Mouse (Mus musculus): ENCODE measurements around the gene Fkbp14. TPM values are rescaled to one million over a fixed set of nuclear protein-coding genes. Genes with fewer than 3 reads are reported as not detected.
A peak's percentile ranks its signal among the peaks of the same experiment; 100 is the strongest.

The Fkbp14 gene
- total RNA-seq, 2 experiments from 2014 or later = 22.2 to 23.4 TPM

- DNase-seq (ENCODE audit: low spot score in 2 of 2) = no peak
Observed at GRCm38 (mm10) chr6:54590691-54591090, 6.4 kb downstream of the Fkbp14 start.

DNA sequence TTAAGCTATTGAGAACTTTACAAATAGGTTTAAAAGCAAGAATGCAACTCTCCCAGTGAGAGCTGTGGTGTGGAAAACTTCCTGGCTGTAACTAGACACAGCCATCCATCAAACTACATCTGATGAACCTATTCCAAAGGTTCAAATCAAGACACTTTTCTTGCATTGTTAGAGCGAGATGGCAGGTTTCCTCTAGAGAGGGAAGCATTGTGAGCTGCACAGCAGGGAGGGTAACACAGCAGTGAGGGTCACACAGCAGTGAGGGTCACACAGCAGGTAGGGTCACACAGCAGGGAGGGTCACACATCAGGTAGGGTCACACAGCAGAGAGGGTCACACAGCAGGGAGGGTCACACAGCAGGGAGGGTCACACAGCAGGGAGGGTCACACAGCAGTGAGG is 8.9 kb downstream of the Fkbp14 start:
- no peak for DNase-seq (ENCODE audit: low spot score in 2 of 2)

GRCm38 (mm10) chr6:54587683-54588082 is 9.4 kb downstream of the Fkbp14 start:
- no peak for DNase-seq (ENCODE audit: low spot score in 2 of 2)

DNA sequence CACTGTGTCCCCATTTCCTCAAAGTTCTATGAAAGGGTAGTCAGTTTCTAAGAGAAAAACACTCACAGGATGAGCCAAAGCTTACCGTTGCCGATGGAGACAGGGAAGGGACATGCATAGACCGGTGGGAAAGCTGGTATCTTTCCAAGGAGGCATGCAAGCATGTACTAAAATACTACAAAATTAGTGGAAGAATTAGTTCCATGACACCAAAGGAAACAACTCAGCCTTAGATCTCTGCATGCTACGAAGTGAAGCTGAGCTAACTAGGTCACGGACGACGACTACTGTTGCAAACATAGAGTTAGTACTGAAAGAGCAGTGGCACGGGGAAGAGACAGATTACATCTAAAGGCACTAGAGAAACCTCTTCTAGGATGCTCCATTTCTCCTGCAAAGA is 10.2 kb downstream of the Fkbp14 start:
- no peak for DNase-seq (ENCODE audit: low spot score in 2 of 2)

GRCm38 (mm10) chr6:54586175-54586574 is 10.9 kb downstream of the Fkbp14 start:
- peak in 1 of 2 experiments; percentile 48 for DNase-seq (ENCODE audit: low spot score in 2 of 2)

DNA sequence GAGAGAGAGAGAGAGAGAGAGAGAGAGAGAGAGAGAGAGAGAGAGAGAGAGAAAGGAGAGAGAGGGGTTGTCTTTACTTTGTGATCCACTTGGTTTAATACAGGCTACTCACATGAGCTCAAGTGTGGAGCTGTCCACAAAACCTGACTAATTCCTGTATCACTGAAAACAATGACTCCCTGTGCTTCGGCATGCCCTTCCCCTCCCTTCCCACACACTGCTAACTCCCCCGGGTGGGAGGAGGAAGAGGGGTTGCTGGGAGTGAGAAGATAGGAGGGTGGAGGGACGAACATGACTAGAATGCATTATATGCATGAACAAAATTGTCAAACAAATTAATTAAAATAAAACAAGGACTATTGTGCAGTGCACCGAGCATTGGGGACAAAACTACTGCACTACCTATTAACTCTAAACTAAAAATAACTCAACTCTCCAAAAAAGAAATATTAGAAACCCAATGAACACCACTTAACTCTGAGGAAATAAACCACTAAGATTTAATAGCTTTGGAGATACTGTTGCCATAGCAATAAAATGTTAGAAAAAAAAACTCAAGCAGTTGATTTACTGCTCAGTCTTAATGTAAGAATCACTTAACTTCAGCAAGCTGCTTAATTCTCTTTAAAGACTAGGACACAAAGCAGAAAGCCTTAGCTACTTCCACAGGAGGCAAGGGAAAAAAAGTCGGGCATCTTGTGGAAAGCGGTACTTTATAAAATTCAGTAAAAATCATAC is 23.7 kb downstream of the Fkbp14 start:
- DNase-seq (ENCODE audit: low spot score in 2 of 2) = no peak

DNA sequence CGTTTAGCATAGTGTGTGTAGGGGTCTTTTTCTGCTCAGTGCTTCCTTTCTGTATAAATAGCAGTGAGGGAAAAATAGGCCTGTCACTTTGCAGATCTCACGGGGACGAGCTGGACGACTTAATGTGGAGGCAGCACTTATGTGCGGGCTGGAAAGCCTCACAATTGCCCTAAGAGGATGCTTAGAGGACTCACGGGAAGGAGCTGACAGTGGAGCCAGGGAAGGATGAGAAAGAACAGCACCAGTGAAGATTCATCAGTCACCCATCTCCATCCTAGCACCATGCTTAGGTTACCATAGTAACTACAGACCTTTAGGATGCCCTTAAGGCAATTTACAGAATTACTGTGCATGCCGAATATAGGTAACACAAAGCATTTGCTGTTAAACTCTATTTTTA is 27.3 kb downstream of the Fkbp14 start:
- no peak for DNase-seq (ENCODE audit: low spot score in 2 of 2)

GRCm38 (mm10) chr6:54566546-54566919 is 30.6 kb downstream of the Fkbp14 start:
- no peak for DNase-seq (ENCODE audit: low spot score in 2 of 2)

GRCm38 (mm10) chr6:54565665-54566545 is 31.2 kb downstream of the Fkbp14 start, which contains the start of gene Scrn1:
Scrn1 (minus strand) TSS chr6:54566489.
- DNase-seq (ENCODE audit: low spot score in 2 of 2) = peak; percentile 60 to 63

- no peak for DNase-seq (ENCODE audit: low spot score in 2 of 2)
Observed at GRCm38 (mm10) chr6:54565012-54565411, 32.1 kb downstream of the Fkbp14 start.

GRCm38 (mm10) chr6:54564506-54564991 is 32.6 kb downstream of the Fkbp14 start:
- no peak for DNase-seq (ENCODE audit: low spot score in 2 of 2)

DNA sequence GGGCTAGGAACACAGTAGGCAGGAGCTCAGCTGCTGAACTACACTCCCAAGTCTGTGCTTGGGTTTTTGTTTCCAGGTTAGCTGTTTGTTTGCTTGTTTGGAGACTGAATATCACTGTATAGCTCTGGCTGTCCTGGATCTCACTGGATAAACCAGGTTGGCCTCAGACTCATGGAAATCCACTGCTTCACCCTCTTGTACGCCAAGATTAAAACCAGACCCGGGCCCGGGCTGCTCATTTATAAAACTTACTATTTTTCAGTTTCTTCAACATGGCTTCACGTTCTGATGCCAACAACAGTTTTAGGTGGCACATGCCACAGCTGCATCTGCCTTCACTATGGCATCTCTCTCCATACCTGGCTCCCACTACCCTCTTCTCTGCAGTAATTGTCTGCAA is 33.5 kb downstream of the Fkbp14 start:
- DNase-seq (ENCODE audit: low spot score in 2 of 2) = no peak

DNA sequence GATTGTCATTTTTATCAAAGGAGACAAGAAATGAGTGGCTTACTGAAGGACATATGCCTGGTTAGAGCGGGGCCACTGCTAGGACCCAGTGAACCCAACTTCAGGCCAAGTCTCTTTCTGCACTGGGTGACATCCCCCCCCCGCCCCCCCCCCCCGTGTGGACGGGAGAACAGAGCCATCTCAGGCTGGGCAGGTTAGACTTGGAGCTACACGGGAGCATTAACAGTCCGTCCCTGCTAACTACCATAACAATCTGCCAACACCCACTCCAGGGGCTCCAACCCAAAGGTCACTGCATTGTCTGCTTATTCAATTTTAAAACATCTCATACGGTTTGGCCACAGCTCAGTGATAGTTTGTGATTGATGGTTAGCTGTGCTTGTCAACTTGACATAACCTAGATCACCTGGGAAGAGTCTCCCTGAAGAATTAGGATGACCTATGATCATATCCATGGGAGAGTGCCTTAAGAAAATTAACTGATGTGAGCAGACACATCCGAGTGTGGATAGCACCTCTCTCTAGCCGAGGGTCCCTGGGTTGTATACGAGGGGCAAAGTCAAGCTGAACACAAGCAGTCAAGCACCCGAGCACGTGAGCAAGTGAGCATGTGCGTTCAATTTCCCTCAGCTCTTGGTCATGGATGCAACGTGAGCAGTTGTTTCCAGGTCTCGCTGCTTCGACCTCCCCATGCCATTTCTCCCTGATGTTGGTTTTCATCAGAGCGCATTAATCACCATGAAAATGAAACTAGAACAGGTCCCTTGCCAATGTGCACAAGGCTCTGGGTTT is 34.9 kb downstream of the Fkbp14 start:
- no peak for DNase-seq (ENCODE audit: low spot score in 2 of 2)

- DNase-seq (ENCODE audit: low spot score in 2 of 2) = no peak
Observed at GRCm38 (mm10) chr6:54558466-54558865, 38.6 kb downstream of the Fkbp14 start.

DNA sequence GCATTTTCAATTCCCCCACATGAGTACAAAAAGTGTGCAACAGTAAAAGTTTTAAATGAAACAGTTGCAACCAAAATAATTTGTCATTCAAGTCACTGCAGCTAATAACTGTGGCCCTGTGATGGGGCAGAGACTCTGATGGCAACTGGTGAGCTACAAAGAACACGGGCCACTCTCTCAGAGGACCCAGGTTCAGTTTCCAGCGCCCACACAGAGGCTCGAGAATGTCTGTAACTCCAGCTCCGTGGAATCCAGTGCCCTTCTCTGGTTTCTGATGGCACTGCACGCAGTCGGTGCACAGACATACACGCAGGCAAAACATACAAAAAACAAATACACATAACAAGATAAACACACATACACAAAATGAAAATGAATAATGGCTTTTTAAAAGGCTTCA is 39.4 kb downstream of the Fkbp14 start:
- no peak for DNase-seq (ENCODE audit: low spot score in 2 of 2)

DNA sequence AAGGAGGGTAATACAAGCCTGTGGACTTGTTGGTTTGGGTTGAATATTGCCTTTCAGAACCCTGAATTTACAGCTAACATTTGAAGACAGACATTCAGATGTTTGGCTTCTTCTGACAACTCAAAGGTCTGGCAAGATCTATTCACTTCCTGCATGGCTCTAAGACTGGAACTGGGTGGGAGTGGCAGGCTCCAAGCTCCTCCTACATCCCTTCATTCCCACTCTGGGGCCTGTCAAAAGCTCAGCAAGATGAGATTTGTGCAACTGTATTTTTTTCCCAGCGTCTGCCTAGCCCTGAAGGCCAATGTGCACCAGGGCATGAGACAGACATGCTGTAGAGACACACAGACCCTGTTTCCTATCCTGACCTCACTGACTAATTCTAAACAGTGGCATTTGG is 41.3 kb downstream of the Fkbp14 start:
- no peak for DNase-seq (ENCODE audit: low spot score in 2 of 2)

GRCm38 (mm10) chr6:54554341-54555110 is 42.6 kb downstream of the Fkbp14 start:
- DNase-seq (ENCODE audit: low spot score in 2 of 2) = no peak

- no peak for DNase-seq (ENCODE audit: low spot score in 2 of 2)
Observed at GRCm38 (mm10) chr6:54553632-54554031, 43.5 kb downstream of the Fkbp14 start.

DNA sequence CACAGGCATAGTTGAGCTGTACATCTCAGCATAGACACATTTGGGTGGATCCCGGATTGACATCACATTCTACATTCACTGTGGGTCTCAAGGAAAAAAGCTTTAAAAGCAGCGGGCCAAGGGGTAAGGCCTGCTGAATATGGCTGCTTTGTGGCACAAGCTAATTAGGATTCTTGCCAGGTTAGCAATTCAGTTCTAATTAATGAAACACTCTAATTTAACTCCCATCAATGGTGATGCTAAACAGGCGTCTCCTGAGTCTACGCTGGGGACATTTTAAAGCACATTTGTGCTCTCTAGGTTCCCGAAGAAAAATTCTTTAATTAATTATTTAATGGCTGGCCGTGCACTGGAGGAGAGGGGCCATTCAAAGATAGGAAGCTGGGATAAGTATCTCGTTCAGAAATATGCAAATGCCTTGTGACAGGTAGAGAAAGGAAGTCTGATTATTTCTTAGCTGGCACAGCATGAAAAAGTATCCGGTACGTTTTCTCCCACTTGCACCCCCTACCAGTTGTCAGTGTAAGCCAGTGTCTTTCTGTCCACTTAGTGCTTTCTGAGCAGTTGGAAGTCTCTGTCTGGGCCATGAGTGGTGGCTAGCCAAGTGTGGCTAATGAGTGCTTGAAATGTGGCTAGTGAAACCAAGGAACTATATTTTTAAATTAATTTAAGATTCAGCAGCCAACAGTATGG is 44.2 kb downstream of the Fkbp14 start:
- DNase-seq (ENCODE audit: low spot score in 2 of 2) = no peak

DNA sequence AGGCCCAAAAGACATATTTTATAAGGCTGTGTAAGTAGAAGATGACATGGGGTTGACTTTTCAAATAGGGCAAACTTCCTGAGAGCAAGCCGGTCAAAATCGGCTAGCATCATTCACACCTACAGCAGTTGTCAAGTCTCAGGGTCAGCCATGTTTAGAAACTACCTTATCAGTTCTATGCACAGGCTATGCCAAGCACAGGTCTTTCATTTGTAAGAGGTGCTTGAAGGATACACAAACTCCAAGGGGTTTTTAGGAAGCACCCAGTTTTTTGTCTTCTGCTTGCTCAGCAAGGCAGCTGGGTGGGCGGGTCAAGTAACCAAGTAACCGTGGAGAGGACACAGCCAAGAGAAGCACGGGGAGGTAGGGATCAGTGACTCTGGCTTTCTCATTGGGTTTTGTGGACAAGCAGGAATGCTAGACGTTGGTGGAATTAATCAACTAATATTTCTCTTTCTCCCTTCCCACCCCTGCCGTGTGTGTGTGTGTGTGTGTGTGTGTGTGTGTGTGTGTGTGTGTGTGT is 46.2 kb downstream of the Fkbp14 start:
- no peak for DNase-seq (ENCODE audit: low spot score in 2 of 2)
